Mouse (Mus musculus) left cerebral cortex, adult 2 months (tissue): ENCODE measurements around the gene Shisa9. TPM values are rescaled to one million over a fixed set of nuclear protein-coding genes. Genes with fewer than 3 reads are reported as not detected.
"Not testable (repeated sequence)": the region's sequence is repeated elsewhere in the genome, so short reads cannot be mapped to it uniquely, and the experiment has no call there.

Source experiments
- DNase-seq, 2 experiments: peaks; one replicate each; pipeline ENCODE4 v3.0.0; 2021 to 2022; ENCODE audit warnings: low spot score in 2 of 2, mixed read lengths in 1 of 2; ENCODE audit errors: extremely low spot score in 1 of 2
- H3K27ac ChIP-seq: fragments of 200-600 bp; 2 replicates; pipeline ENCODE4 v1.8.1; 2022
- H3K4me3 ChIP-seq: fragments of 200-600 bp; 2 replicates; pipeline ENCODE4 v1.8.1; 2022
- CTCF ChIP-seq: fragments of 200-600 bp; IDR thresholded peaks from 2 replicates; pipeline ENCODE4 v1.8.1; 2022; ENCODE audit warnings: antibody characterized with exemption, mild to moderate bottlenecking, moderate library complexity
- intact Hi-C: fragments of 180-260 bp; cut with DNase I; formaldehyde crosslinking; loops from one replicate; pipeline ENCODE4 v1.15.1; 2025
- long read RNA-seq, 2 experiments: library from polyadenylated mRNA; stranded (forward); transcript quantifications; one replicate each; pipeline ENCODE4 v2.0.0; 2021; ENCODE audit warnings: borderline mapping rate in 2 of 2
- total RNA-seq, 2 experiments: library from RNA; stranded (reverse); gene quantifications; 2 replicates each; pipeline ENCODE4 v1.2.3; 2021

The Shisa9 gene
- 10 to 100 TPM; 53.2 to 61.6 TPM for total RNA-seq
- long read RNA-seq, experiment 1, transcript Shisa9-204 (3 exons, 1,196 nt), result major isoform, 8 of 21 reads
- long read RNA-seq, experiment 1, partial matches to known transcripts, result 4 of 21 reads
- long read RNA-seq, experiment 1, other reads (novel, unspliced or antisense), result 9 of 21 reads
- long read RNA-seq, experiment 2, partial matches to known transcripts, result 3 of 16 reads
- long read RNA-seq, experiment 2, other reads (novel, unspliced or antisense), result 11 of 16 reads

GRCm38 (mm10) chr16:11983616-11984270 lies at the start of gene Shisa9:
Shisa9 (plus strand) TSS chr16:11984113.
- intact Hi-C loops, result loop anchor here (1.0 to 10.0 kb wide), 6 partner anchors 135 to 1121 kb away; partner anchors contain the start of gene Ercc4
- Histone ChIP-seq H3K4me3 (peak within 1 kb of the TSS; percentile 54), H3K27ac (peak within 1 kb of the TSS; percentile 87)
- no peak; the same call in 1 of the 2 replicates for TF ChIP-seq CTCF
- DNase-seq, result peak; percentile 47 to 66

GRCm38 (mm10) chr16:11940477-11940876 lies 43.4 kb upstream of the Shisa9 start:
- peak; percentile 18 to 41 for DNase-seq
- Histone ChIP-seq H3K4me3 (no peak overlapping the region), H3K27ac (no peak overlapping the region)
- peak; percentile 94 for TF ChIP-seq CTCF
- intact Hi-C loops, result no loop called here

GRCm38 (mm10) chr16:11960691-11961090 lies 23.2 kb upstream of the Shisa9 start:
- Histone ChIP-seq H3K27ac (peak overlapping the region; percentile 70), H3K4me3 (no peak overlapping the region)
- peak in 1 of 2 experiments; percentile 46 for DNase-seq
- TF ChIP-seq CTCF, result no peak
- intact Hi-C loops, result loop anchor here (2.0 kb wide), 1 partner anchor 54 kb away; no protein-coding TSS in a partner anchor

DNA sequence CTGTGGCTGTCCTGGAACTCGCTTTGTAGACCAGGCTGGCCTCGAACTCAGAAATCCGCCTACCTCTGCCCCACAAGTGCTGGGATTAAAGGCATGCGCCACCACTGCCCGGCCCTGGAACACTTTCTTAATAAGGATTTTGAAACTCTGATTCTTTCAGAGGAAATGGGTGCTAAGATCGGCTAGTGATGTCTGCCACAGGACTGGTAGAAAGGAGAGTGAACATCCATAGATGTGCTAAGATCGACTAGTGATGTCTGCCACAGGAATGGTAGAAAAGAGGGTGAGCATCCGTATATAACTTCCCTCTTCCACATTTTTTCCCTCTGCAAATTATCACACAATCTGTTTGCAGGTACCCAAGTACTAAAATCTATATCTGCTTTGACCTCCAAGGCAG lies 17.9 kb upstream of the Shisa9 start:
- TF ChIP-seq CTCF, result no peak
- H3K27ac ChIP-seq, result no peak overlapping the region
- H3K4me3 ChIP-seq, result no peak overlapping the region
- intact Hi-C loops, result no loop called here
- DNase-seq, result no peak

DNA sequence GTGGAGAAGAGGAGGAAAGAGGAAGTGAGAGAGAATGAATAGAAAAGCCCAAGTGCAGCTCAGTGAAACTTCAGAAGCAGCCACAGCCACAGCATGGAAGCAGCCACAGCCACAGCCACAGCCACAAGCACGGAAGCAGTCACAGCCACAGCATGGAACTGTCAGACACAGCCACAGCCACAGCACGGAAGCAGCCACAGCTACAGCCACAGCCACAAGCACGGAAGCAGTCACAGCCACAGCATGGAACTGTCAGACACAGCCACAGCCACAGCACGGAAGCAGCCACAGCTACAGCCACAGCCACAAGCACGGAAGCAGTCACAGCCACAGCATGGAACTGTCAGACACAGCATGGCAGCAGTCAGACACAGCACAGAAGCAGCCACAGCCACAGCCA lies 17.1 kb upstream of the Shisa9 start:
- intact Hi-C loops, DNase-seq, H3K4me3 ChIP-seq, H3K27ac ChIP-seq: not testable (repeated sequence)

DNA sequence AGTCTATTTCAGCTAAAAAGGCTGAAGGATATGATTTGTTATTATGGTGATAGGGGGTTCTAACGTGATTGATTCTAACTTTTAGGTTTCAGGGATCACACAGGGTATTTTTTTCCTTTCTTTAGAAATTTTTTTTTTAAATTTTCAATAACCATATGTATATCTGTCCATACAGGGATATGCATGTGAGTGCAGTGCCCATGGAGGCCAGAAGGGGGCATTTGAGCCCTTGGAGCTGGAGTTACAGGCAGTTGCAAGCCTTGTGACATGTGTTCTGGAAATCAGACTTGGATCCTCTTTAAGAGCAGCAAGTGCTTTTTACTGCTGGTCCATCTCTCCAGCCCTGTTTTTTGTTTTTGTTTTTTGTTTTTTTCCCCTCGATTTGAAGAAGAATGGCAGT lies 16.3 kb upstream of the Shisa9 start:
- Histone ChIP-seq H3K27ac (no peak overlapping the region), H3K4me3 (no peak overlapping the region)
- no peak for DNase-seq
- intact Hi-C loops, result no loop called here
- TF ChIP-seq CTCF, result peak; percentile 1; the same call in 1 of the 2 replicates

DNA sequence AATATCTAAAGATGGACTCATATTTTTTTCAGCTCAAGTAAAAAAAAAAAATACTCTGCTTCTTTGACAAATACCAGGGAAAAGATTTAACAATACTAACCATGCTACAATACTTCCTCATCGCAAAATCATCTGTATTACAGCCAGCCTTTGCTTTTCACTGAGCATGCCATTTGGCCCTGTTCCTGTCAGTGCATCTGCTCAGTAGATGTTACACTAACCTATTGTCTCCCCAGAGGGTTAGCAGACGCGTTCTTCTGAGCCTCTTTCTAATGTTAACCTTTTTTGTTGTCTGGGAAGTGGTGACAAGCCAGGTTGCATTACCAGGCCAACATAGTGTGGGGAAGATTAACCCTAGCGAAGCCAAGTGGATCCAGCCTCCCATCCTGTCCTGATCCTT lies 10.2 kb upstream of the Shisa9 start:
- no peak overlapping the region for H3K4me3 ChIP-seq
- H3K27ac ChIP-seq, result no peak overlapping the region
- no peak for DNase-seq
- intact Hi-C loops, result no loop called here
- no peak for TF ChIP-seq CTCF

DNA sequence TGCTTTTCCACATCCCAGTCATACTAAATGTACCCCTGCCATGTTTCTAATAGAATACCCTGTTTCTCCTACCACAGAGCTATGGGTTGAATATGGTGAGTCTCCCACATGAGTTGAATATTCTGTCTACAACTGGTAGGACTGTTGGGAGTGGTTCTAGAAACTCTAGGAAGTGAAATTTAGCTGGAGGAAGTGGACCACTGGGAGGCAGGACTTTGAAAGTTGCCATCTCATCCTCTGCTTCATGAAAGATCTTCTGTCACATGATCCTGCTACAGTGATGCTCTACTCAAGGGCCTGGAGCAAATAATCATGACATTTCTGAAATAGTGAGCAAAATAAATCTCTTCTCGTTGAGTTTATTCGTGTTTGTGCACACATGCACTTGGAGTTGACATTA lies 7.2 kb upstream of the Shisa9 start:
- TF ChIP-seq CTCF, result no peak
- no peak for DNase-seq
- Histone ChIP-seq H3K27ac (no peak overlapping the region), H3K4me3 (no peak overlapping the region)
- intact Hi-C loops, result no loop called here

- Histone ChIP-seq H3K4me3 (no peak overlapping the region), H3K27ac (no peak overlapping the region)
- peak; percentile 75 for TF ChIP-seq CTCF
- peak; percentile 55 to 71 for DNase-seq
- intact Hi-C loops, result loop anchor here (10.0 kb wide), 4 partner anchors 404 to 1124 kb away; partner anchors contain the start of gene Ercc4
These were observed 3.1 kb upstream of the Shisa9 start for GRCm38 (mm10) chr16:11980764-11981163.

DNA sequence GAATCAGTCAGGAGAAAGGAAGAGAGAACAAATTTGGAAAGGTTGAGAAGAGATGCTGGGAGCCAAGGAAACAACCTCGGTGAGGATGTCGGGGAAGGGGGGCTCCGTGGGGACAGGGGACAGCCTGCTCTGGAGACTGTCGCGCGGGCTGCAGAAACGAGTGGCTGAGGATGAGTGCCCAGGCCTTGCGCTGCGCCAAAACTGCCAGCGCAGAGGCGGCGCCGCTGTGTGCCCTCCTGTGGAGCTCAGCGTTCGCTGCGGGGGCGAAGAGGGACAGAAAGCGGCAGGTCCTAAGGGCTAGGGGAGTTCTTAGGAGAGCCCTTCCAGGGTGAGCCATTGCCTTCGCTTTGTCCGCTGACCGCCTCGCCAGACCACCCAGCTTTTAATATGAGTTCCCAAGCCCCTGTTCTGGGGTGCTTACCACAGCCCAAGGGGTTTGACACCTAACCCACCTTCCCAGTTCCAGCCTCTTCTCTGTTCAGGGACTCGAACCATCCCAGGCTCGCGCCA lies 752 bp upstream of the Shisa9 start:
- Histone ChIP-seq H3K27ac (peak overlapping the region; percentile 87), H3K4me3 (peak overlapping the region; percentile 54)
- intact Hi-C loops, result loop anchor here (1.0 to 10.0 kb wide), 5 partner anchors 218 to 1122 kb away; partner anchors contain the start of gene Ercc4
- DNase-seq, result peak; percentile 59 to 70
- no peak; the same call in 1 of the 2 replicates for TF ChIP-seq CTCF

- DNase-seq, result peak in 1 of 2 experiments; percentile 68
- peak overlapping the region; percentile 87 for H3K27ac ChIP-seq
- intact Hi-C loops, result loop anchor here (2.0 to 10.0 kb wide), 5 partner anchors 134 to 1120 kb away; partner anchors contain the start of gene Ercc4
- TF ChIP-seq CTCF, result no peak; the same call in 1 of the 2 replicates
- peak overlapping the region; percentile 54 for H3K4me3 ChIP-seq
These were observed 418 bp downstream of the Shisa9 start for GRCm38 (mm10) chr16:11984271-11984791.

DNA sequence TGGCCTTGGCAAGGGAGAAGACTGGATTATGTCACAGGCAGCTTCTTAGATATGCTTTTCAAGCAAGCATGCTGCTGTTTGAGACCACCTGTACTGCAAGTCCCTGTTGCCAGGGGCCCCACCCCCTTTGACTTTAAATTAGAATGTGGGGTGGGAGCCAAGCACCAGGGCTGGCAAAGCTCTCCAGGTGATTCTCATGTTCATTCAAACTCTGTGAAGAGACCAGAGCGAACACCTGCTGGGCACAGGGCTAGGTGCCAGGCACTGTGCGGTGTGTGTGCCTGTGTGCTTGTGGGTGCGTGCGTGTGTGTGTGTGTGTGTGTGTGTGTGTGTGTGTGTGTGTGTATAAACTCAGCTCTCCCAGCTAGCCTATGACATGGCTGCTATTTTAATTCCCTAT lies 3.1 kb downstream of the Shisa9 start:
- intact Hi-C loops, result loop anchor here (10.0 kb wide), 4 partner anchors 398 to 1118 kb away; partner anchors contain the start of gene Ercc4
- no peak overlapping the region for H3K27ac ChIP-seq
- peak overlapping the region; percentile 54 for H3K4me3 ChIP-seq
- DNase-seq, result no peak
- TF ChIP-seq CTCF, result no peak
